Mouse (Mus musculus) 3T3-L1 (cell line): ENCODE results near the gene Slc22a12.
A peak's percentile ranks its signal among the peaks of the same experiment; 100 is the strongest.

Source experiments
- DNase-seq: peaks from one replicate; pipeline ENCODE4 v3.0.0-alpha.2; 2015; ENCODE audit warnings: low read depth, low spot score

Gene Slc22a12

DNA sequence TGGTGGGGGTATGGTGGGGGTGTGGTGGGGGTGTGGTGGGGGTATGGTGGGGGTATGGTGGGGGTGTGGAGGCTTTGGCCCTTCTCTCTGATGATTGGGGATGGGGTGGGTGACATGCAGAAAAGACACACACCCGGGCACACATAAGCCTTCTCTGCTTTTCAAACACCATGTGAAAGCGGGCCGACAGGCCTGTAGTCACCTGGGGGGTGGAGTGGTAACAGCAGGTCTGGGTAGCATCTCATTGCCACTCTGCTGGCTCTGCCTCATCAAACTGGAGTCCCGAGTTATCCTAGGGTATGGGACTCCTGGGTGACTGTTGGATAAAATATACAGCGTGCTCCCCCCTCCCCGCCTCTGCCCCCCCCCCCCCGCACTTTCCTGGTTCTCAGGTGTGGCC is 48.8 kb downstream of the Slc22a12 start:
- no peak for DNase-seq

DNA sequence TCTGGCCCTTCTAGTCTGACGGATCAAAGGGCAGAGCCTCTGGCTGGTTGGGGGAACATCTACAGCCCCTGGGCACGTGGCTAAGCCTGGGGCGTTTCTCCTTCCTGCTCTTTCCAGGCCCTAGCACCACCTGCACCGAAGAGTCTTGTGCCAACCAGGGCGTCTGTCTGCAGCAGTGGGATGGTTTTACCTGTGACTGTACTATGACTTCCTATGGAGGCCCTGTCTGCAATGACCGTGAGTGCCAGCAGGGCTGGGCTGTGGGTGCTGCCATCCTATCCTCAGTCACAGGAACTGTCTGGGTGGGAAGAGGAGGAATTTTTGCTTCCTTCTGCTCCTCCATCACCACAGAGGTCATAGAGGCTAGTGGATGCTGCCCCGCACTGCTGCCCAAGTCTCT is 49.6 kb downstream of the Slc22a12 start:
- DNase-seq, result no peak

DNA sequence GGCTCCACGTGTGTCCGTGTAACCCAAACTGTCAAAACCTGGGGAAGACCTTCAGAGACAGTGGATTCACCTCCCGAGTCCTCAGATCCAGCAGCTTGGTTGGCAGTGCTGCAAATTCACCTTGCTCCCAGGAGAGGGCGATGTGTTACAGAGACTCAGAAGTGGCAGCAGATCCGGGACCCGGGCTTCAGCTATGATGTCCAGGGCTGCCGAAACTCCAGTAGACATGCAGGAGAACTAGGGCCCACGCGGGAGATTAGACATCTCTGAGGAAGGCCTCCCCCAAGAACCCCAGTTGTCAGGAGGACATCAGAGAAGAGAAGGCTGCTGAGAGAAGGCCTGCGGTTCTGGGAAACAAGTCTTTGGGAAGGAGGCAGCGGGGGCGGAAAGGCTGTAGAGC is 50.7 kb downstream of the Slc22a12 start:
- peak; percentile 84 for DNase-seq

DNA sequence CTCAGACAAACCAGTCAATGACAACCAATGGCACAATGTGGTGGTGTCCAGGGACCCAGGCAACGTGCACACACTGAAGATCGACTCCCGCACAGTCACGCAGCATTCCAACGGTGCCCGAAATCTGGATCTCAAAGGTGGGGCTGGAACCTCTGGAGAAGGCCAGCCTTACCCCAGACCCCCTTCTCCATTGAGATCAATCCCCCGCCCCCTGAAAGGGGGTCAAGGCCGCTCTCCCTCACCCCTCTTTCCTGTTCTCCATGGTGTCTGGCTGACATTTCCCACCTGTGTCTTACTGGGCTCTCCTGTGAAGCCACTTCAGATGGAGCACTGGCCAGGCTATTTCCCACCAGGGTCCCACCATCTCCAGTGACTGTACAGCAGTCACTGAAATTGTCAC is 51.3 kb downstream of the Slc22a12 start:
- DNase-seq, result no peak

DNA sequence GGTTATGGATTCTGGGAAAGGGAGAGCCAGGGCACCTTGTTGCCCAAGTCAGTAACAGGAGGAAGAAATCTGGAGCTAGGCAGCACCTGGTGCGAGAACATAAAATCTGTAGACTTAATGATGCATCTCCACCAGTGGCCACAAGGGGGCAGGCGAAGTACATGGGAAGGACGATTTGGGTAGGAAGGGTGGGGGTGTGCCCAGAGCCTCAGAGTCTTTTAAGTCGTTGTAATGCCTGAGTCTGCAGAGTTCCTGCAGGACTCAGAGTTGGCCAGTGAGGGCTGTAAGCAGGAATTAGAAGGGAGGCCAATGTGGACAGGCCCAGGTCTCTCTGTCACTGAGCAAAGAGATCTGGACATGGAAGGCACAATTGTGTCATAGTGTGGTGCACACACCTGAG is 53.8 kb downstream of the Slc22a12 start:
- DNase-seq, result peak; percentile 95
